In genomic region chr10:91185721-91186120, GRCm38 (mm10) we compare ENCODE assay signal across 18 mouse cellular contexts.
"Had no signal": no experiment of that assay in that cellular context is flagged by ENCODE, and none has a peak within 500 bp of the region (broad histone marks: within the 10 kb centered on the region; RNA-seq: fewer than 3 reads in every experiment).

No protein-coding gene starts in this region.

- H3K36me3 ChIP-seq: liver, embryonic 13.5 days; midbrain, embryonic 12.5 days; midbrain, embryonic 15.5 days; neural tube, embryonic 13.5 days; stomach, embryonic 15.5 days had no signal

- H3K9me3 ChIP-seq: liver, embryonic 13.5 days; midbrain, embryonic 12.5 days; midbrain, embryonic 15.5 days; neural tube, embryonic 13.5 days; stomach, embryonic 15.5 days had no signal

- ATAC-seq: inflammation-experienced regulatory T-cells, adult 6 months; intestine, embryonic 16.5 days; midbrain, embryonic 15.5 days had no signal

- H3K4me3 ChIP-seq: left cerebral cortex, adult 2 months; liver, embryonic 13.5 days; midbrain, embryonic 12.5 days; midbrain, embryonic 15.5 days; myocyte; neural tube, embryonic 13.5 days; stomach, embryonic 15.5 days had no signal

- H3K27ac ChIP-seq: kidney, postnatal 0 days; left cerebral cortex, adult 2 months; liver, embryonic 13.5 days; midbrain, embryonic 12.5 days; midbrain, embryonic 15.5 days; neural tube, embryonic 13.5 days; stomach, embryonic 15.5 days had no signal

- DNase-seq: layer of hippocampus, adult 9-11 months; liver, embryonic 13.5 days; lung, adult 2 months; lung, postnatal 14 days; lung, postnatal 4 days; retina, postnatal 1 day; right cerebral cortex, postnatal 25 days; spleen, adult 18-20 months; thymus, postnatal 25 days had no signal

- H3K27me3 ChIP-seq: liver, embryonic 13.5 days; midbrain, embryonic 12.5 days; midbrain, embryonic 15.5 days; neural tube, embryonic 13.5 days; stomach, embryonic 15.5 days had no signal

- H3K9ac ChIP-seq: liver, embryonic 13.5 days; midbrain, embryonic 12.5 days; midbrain, embryonic 15.5 days; neural tube, embryonic 13.5 days; stomach, embryonic 15.5 days had no signal

- H3K4me2 ChIP-seq: liver, embryonic 13.5 days; midbrain, embryonic 12.5 days; midbrain, embryonic 15.5 days; neural tube, embryonic 13.5 days; stomach, embryonic 15.5 days had no signal
